Mouse (Mus musculus) left cerebral cortex, adult 2 months (tissue): ENCODE results near the gene Sun1. TPM values are rescaled to one million over a fixed set of nuclear protein-coding genes. Genes with fewer than 3 reads are reported as not detected.
A peak's percentile ranks its signal among the peaks of the same experiment; 100 is the strongest.

Source experiments
- DNase-seq, 2 experiments: peaks; one replicate each; pipeline ENCODE4 v3.0.0; 2021 to 2022; ENCODE audit warnings: low spot score in 2 of 2, mixed read lengths in 1 of 2; ENCODE audit errors: extremely low spot score in 1 of 2
- H3K27ac ChIP-seq: fragments of 200-600 bp; 2 replicates; pipeline ENCODE4 v1.8.1; 2022
- H3K4me3 ChIP-seq: fragments of 200-600 bp; 2 replicates; pipeline ENCODE4 v1.8.1; 2022
- CTCF ChIP-seq: fragments of 200-600 bp; IDR thresholded peaks from 2 replicates; pipeline ENCODE4 v1.8.1; 2022; ENCODE audit warnings: antibody characterized with exemption, mild to moderate bottlenecking, moderate library complexity
- intact Hi-C: fragments of 180-260 bp; cut with DNase I; formaldehyde crosslinking; loops from one replicate; pipeline ENCODE4 v1.15.1; 2025
- total RNA-seq, 2 experiments: library from RNA; stranded (reverse); gene quantifications; 2 replicates each; pipeline ENCODE4 v1.2.3; 2021

The Sun1 gene
- total RNA-seq, 2 experiments from 2014 or later: 135 to 147 TPM

GRCm38 (mm10) chr5:139229716-139230115 lies 29.3 kb downstream of the Sun1 start:
- intact Hi-C loops: no loop called here
- Histone ChIP-seq H3K4me3 (no peak overlapping the region), H3K27ac (no peak overlapping the region; the same call in 1 of the 2 replicates)
- no peak for DNase-seq
- no peak for TF ChIP-seq CTCF

GRCm38 (mm10) chr5:139232083-139232482 lies 31.6 kb downstream of the Sun1 start:
- TF ChIP-seq CTCF: no peak
- Histone ChIP-seq H3K4me3 (no peak overlapping the region), H3K27ac (no peak overlapping the region)
- intact Hi-C loops: no loop called here
- DNase-seq: no peak

- Histone ChIP-seq H3K4me3 (no peak overlapping the region), H3K27ac (no peak overlapping the region)
- no peak for TF ChIP-seq CTCF
- intact Hi-C loops: no loop called here
- DNase-seq: no peak
These were observed 34.0 kb downstream of the Sun1 start for GRCm38 (mm10) chr5:139234423-139234822.

- no peak overlapping the region for H3K27ac ChIP-seq
- H3K4me3 ChIP-seq: no peak overlapping the region
- TF ChIP-seq CTCF: no peak
- no peak for DNase-seq
- intact Hi-C loops: no loop called here
These were observed 37.0 kb downstream of the Sun1 start for GRCm38 (mm10) chr5:139237436-139237835.

- Histone ChIP-seq H3K4me3 (no peak overlapping the region), H3K27ac (no peak overlapping the region; the same call in 1 of the 2 replicates)
- DNase-seq: no peak
- no peak for TF ChIP-seq CTCF
- intact Hi-C loops: no loop called here
These were observed 40.8 kb downstream of the Sun1 start for GRCm38 (mm10) chr5:139241022-139241761.

- no peak overlapping the region for H3K27ac ChIP-seq
- intact Hi-C loops: no loop called here
- H3K4me3 ChIP-seq: no peak overlapping the region
- DNase-seq: no peak
- TF ChIP-seq CTCF: no peak
These were observed 42.9 kb downstream of the Sun1 start for GRCm38 (mm10) chr5:139243384-139243783.

GRCm38 (mm10) chr5:139247767-139248166 lies 47.3 kb downstream of the Sun1 start:
- no peak for TF ChIP-seq CTCF
- DNase-seq: no peak
- no peak overlapping the region for H3K4me3 ChIP-seq
- no peak overlapping the region for H3K27ac ChIP-seq
- intact Hi-C loops: no loop called here

- intact Hi-C loops: no loop called here
- Histone ChIP-seq H3K4me3 (no peak overlapping the region), H3K27ac (no peak overlapping the region)
- TF ChIP-seq CTCF: no peak
- no peak for DNase-seq
These were observed 48.4 kb downstream of the Sun1 start for GRCm38 (mm10) chr5:139248846-139249245.

GRCm38 (mm10) chr5:139251279-139251678 lies 50.8 kb downstream of the Sun1 start:
- no peak for DNase-seq
- Histone ChIP-seq H3K27ac (peak overlapping the region; percentile 91), H3K4me3 (no peak overlapping the region; the same call in 1 of the 2 replicates)
- intact Hi-C loops: no loop called here
- no peak for TF ChIP-seq CTCF

- peak overlapping the region; percentile 92 for H3K4me3 ChIP-seq
- H3K27ac ChIP-seq: peak overlapping the region; percentile 91
- TF ChIP-seq CTCF: no peak
- no peak for DNase-seq
- intact Hi-C loops: loop anchor here (2.0 kb wide), 2 partner anchors 51 to 73 kb away; partner anchors contain the start of genes Adap1 and Sun1
These were observed 51.3 kb downstream of the Sun1 start for GRCm38 (mm10) chr5:139251736-139252080.

- no peak for TF ChIP-seq CTCF
- peak; percentile 96 to 98 for DNase-seq
- peak within 1 kb of the TSS; percentile 96 for H3K27ac ChIP-seq
- intact Hi-C loops: loop anchor here (2.0 kb wide), 2 partner anchors 51 to 73 kb away; partner anchors contain the start of genes Adap1 and Sun1
- peak within 1 kb of the TSS; percentile 92 for H3K4me3 ChIP-seq
These were observed 51.9 kb downstream of the Sun1 start, which contains the start of gene Get4 for GRCm38 (mm10) chr5:139252081-139252909. Get4 (plus strand) TSS chr5:139252324.

- no peak for DNase-seq
- Histone ChIP-seq H3K27ac (peak overlapping the region; percentile 96), H3K4me3 (peak overlapping the region; percentile 92)
- no peak for TF ChIP-seq CTCF
- intact Hi-C loops: loop anchor here (2.0 kb wide), 2 partner anchors 52 to 72 kb away; partner anchors contain the start of genes Adap1 and Sun1
These were observed 52.4 kb downstream of the Sun1 start for GRCm38 (mm10) chr5:139252910-139253245.
